9 mouse cellular contexts compared by ENCODE assay signal in genomic region chr9:111939271-111940067, GRCm38 (mm10).
A peak's percentile ranks its signal among the peaks of the same experiment; 100 is the strongest.
DNase-seq lines count a peak whose midpoint lies in the region; ATAC-seq lines count a peak whose summit lies in the region.
"Had no signal": no experiment of that assay in that cellular context is flagged by ENCODE, and none has a peak within 500 bp of the region (broad histone marks: within the 10 kb centered on the region; RNA-seq: fewer than 3 reads in every experiment).

No protein-coding gene starts in this region.

- WGBS in forebrain, embryonic 10.5 days: 51% methylated on average over 8 of the region's 8 CpGs
- 50% methylated on average over 8 of the region's 8 CpGs for WGBS in forebrain, embryonic 12.5 days
- WGBS in midbrain, embryonic 11.5 days: 49% methylated on average over 8 of the region's 8 CpGs
- 50% methylated on average over 8 of the region's 8 CpGs for WGBS in midbrain, embryonic 15.5 days
- 46% methylated on average over 8 of the region's 8 CpGs for WGBS in forebrain, embryonic 14.5 days

- H3K4me3 ChIP-seq in forebrain, embryonic 10.5 days: no peak overlapping the region
- H3K4me3 ChIP-seq in forebrain, embryonic 12.5 days (replicated peaks): no peak overlapping the region
- no peak overlapping the region for H3K4me3 ChIP-seq in midbrain, embryonic 11.5 days (ENCODE audit: low read depth, low read length)
- H3K4me3 ChIP-seq in midbrain, embryonic 15.5 days: no peak overlapping the region
- no peak overlapping the region for H3K4me3 ChIP-seq in forebrain, embryonic 14.5 days (ENCODE audit: low read depth, low read length)
- H3K4me3 ChIP-seq: embryonic facial prominence, embryonic 13.5 days had no signal

- H3K4me1 ChIP-seq in forebrain, embryonic 10.5 days: no peaks in the 10 kb centered on the region
- no peaks in the 10 kb centered on the region for H3K4me1 ChIP-seq in forebrain, embryonic 12.5 days
- no peaks in the 10 kb centered on the region for H3K4me1 ChIP-seq in midbrain, embryonic 11.5 days (ENCODE audit: control insufficient read depth, insufficient read depth, low read length)
- H3K4me1 ChIP-seq in midbrain, embryonic 15.5 days: peaks cover 5% of the 10 kb centered on the region; the same call in 1 of the 2 replicates
- no peaks in the 10 kb centered on the region for H3K4me1 ChIP-seq in forebrain, embryonic 14.5 days (ENCODE audit: control insufficient read depth, insufficient read depth, low read length)
- H3K4me1 ChIP-seq: embryonic facial prominence, embryonic 13.5 days had no signal

- DNase-seq in forebrain, embryonic 10.5 days (ENCODE audit: extremely low spot score, low spot score): peak; percentile 20
- DNase-seq in midbrain, embryonic 11.5 days (ENCODE audit: low spot score, missing footprints): peak; percentile 84
- peak; percentile 74 for DNase-seq in forebrain, embryonic 14.5 days (ENCODE audit: low spot score)
- DNase-seq in left cerebral cortex, postnatal 14 days (ENCODE audit: low spot score in 2 of 2): peak; percentile 62 to 66
- no peak for DNase-seq in gastrocnemius, adult 18-20 months (ENCODE audit: low spot score)
- no peak for DNase-seq in lung, postnatal 36 days

- intact Hi-C loops in left cerebral cortex, postnatal 14 days (cut with DNase I): no loop called here

- no peak overlapping the region for H3K27ac ChIP-seq in forebrain, embryonic 10.5 days
- H3K27ac ChIP-seq in forebrain, embryonic 12.5 days: no peak overlapping the region
- no peak overlapping the region for H3K27ac ChIP-seq in midbrain, embryonic 11.5 days (ENCODE audit: low read depth, low read length)
- no peak overlapping the region for H3K27ac ChIP-seq in midbrain, embryonic 15.5 days
- H3K27ac ChIP-seq in forebrain, embryonic 14.5 days (ENCODE audit: low read depth, low read length): no peak overlapping the region
- H3K27ac ChIP-seq: embryonic facial prominence, embryonic 13.5 days had no signal

- no peak overlapping the region for H3K9ac ChIP-seq in forebrain, embryonic 12.5 days
- H3K9ac ChIP-seq in midbrain, embryonic 11.5 days (ENCODE audit: low read length): no peak overlapping the region
- H3K9ac ChIP-seq in midbrain, embryonic 15.5 days: no peak overlapping the region
- H3K9ac ChIP-seq in forebrain, embryonic 14.5 days (ENCODE audit: low read length): no peak overlapping the region
- H3K9ac ChIP-seq: embryonic facial prominence, embryonic 13.5 days had no signal

- H3K4me2 ChIP-seq in forebrain, embryonic 12.5 days: no peak overlapping the region
- no peak overlapping the region for H3K4me2 ChIP-seq in midbrain, embryonic 11.5 days
- no peak overlapping the region for H3K4me2 ChIP-seq in midbrain, embryonic 15.5 days
- H3K4me2 ChIP-seq in forebrain, embryonic 14.5 days (ENCODE audit: low read length): no peak overlapping the region
- H3K4me2 ChIP-seq: embryonic facial prominence, embryonic 13.5 days had no signal

- no peaks in the 10 kb centered on the region for H3K36me3 ChIP-seq in forebrain, embryonic 10.5 days (replicated peaks)
- no peaks in the 10 kb centered on the region for H3K36me3 ChIP-seq in forebrain, embryonic 12.5 days (replicated peaks)
- no peaks in the 10 kb centered on the region for H3K36me3 ChIP-seq in midbrain, embryonic 11.5 days (ENCODE audit: control insufficient read depth, insufficient read depth, low read length)
- no peaks in the 10 kb centered on the region for H3K36me3 ChIP-seq in midbrain, embryonic 15.5 days (replicated peaks)
- H3K36me3 ChIP-seq in forebrain, embryonic 14.5 days (ENCODE audit: control insufficient read depth, insufficient read depth, low read length): no peaks in the 10 kb centered on the region
- H3K36me3 ChIP-seq: embryonic facial prominence, embryonic 13.5 days had no signal

- ATAC-seq in forebrain, embryonic 12.5 days (ENCODE audit: low FRiP score): no peak
- 0 out of 2 replicates have a peak, but pooled peaks have one; percentile 30 for ATAC-seq in midbrain, embryonic 11.5 days (ENCODE audit: low FRiP score)
- no peak for ATAC-seq in midbrain, embryonic 15.5 days (replicated peaks)
- no peak for ATAC-seq in forebrain, embryonic 14.5 days

- no peaks in the 10 kb centered on the region for H3K27me3 ChIP-seq in forebrain, embryonic 10.5 days (ENCODE audit: poor library complexity, severe bottlenecking)
- no peaks in the 10 kb centered on the region; the same call in 1 of the 2 replicates for H3K27me3 ChIP-seq in forebrain, embryonic 12.5 days
- no peaks in the 10 kb centered on the region for H3K27me3 ChIP-seq in midbrain, embryonic 11.5 days (ENCODE audit: control insufficient read depth, insufficient read depth, low read length)
- no peaks in the 10 kb centered on the region for H3K27me3 ChIP-seq in midbrain, embryonic 15.5 days (replicated peaks)
- H3K27me3 ChIP-seq in forebrain, embryonic 14.5 days (replicated peaks; ENCODE audit: control insufficient read depth, insufficient read depth, low read length): no peaks in the 10 kb centered on the region
- H3K27me3 ChIP-seq: embryonic facial prominence, embryonic 13.5 days had no signal

- no peaks in the 10 kb centered on the region for H3K9me3 ChIP-seq in forebrain, embryonic 10.5 days
- no peaks in the 10 kb centered on the region for H3K9me3 ChIP-seq in forebrain, embryonic 12.5 days
- H3K9me3 ChIP-seq in midbrain, embryonic 11.5 days (ENCODE audit: control insufficient read depth, low read length): no peaks in the 10 kb centered on the region
- H3K9me3 ChIP-seq in midbrain, embryonic 15.5 days: no peaks in the 10 kb centered on the region
- H3K9me3 ChIP-seq in forebrain, embryonic 14.5 days (replicated peaks; ENCODE audit: control insufficient read depth, low read length): no peaks in the 10 kb centered on the region
- H3K9me3 ChIP-seq: embryonic facial prominence, embryonic 13.5 days had no signal

Comparison
In these comparisons a context has a peak if more than half of its experiments do, and no peak if none do; other contexts are left out.
1. DNase-seq: peak in forebrain, embryonic 10.5 days (single experiment), midbrain, embryonic 11.5 days (single experiment), forebrain, embryonic 14.5 days (single experiment) and left cerebral cortex, postnatal 14 days (2 of 2); none in gastrocnemius, adult 18-20 months (single experiment) and lung, postnatal 36 days (single experiment).